Mouse (Mus musculus) lung, postnatal 36 days (tissue): Measurements from ENCODE around the gene Dhrs3.
A peak's percentile ranks its signal among the peaks of the same experiment; 100 is the strongest.

ENCODE experiments used
- DNase-seq: peaks from one replicate; pipeline ENCODE4 v3.0.0; 2022; ENCODE audit warnings: mixed read lengths

Gene Dhrs3

DNA sequence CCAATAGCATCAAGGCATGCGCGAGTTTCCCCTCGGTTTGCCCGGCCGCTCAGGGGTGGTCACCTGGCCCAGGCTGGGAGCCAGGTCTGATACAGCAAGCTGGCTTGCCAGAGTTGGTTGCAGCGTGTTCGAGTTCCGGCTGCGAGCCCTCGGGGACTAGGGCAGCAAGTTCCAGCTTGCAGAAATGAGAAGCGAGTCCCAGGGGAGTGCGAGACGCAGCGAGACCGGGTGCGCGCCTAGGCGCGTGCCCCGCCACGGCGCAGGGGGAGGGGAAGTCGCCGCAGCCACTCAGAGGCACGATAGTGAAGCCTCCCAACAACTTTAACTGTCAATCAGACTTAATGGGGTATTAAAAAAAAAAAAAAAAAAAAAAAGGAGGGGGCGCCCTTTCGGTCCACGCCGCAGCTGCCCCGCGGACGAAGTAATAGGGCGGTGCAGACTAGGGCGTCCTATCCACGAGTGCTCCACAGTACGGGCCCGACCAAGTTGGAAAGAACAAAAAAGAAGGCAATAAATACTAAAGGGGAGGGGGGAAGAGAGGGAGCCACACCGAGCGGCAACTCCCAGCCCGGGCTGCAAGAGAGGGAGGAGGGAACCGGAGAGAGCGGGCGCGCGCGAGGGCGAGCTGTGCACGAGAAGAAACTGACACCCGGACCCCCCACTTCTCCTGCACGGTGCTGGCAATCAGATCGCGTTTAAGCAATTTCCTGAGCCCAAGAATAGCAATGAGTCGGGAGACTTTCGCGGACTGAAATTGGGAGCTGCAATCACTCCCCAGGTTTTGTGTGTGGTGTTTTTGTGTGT, at the start of gene Dhrs3:
TSS of gene Dhrs3 (plus strand) at position 695 of the 804 bp plus-strand sequence.
- peak; percentile 94 for DNase-seq

DNA sequence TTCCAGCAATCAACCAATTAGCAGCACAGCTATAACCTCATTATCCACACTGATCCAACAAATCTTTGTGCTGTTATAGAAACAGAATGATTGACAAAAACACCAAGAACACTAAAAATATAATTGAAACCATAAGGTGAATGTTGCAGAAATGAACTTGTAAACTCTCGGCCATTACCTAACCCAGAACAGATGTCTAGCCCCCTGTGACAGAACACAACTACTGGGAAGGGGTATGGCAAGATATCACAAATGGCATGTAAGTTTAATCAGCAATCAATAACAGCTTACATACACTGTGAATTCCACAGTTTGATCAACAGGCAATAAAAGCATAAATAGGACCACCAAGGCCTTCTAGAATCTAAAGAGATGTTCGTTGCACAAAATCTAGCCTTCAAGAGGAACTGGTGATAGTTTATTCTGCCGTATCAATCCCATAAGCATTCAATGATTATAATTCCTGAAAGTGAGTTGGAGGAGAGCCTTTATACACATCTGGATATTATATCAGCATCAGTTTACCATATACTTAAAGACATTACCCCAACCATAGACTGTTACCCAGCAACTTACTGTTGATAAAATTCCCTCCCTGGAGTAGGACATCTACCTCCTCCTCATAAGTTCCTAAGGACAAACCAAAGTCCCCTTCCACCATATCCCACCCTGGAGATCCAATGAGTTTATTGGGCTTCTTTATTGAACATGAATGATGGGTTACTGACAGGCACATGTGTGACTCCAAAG, 30.7 kb upstream of the Dhrs3 start:
- DNase-seq = no peak

DNA sequence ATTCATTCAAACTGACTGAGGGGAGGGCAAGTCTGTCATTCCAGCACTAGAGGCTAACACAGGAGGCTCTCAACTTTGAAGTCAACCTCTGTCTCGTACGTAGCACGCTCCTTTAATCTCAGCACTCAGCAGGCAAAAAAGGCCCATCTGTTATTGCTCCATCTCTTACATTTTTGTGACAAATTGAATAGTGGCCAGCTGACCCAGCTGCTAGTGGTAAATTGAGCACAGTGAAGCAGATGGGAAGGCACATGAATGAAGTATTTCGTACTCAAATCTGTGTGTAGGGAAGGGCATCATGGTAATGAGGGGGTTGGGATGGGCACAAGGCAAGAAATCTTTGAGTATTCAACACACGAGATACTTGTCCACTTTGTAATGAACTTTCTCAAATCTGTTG, 24.7 kb upstream of the Dhrs3 start:
- DNase-seq = no peak

- DNase-seq = no peak
Observed at GRCm38 (mm10) chr4:144868584-144868983, 24.0 kb upstream of the Dhrs3 start.

GRCm38 (mm10) chr4:144872905-144873304, 19.7 kb upstream of the Dhrs3 start:
- DNase-seq = no peak

- DNase-seq = no peak
Observed at GRCm38 (mm10) chr4:144875576-144876093, 17.0 kb upstream of the Dhrs3 start.

DNA sequence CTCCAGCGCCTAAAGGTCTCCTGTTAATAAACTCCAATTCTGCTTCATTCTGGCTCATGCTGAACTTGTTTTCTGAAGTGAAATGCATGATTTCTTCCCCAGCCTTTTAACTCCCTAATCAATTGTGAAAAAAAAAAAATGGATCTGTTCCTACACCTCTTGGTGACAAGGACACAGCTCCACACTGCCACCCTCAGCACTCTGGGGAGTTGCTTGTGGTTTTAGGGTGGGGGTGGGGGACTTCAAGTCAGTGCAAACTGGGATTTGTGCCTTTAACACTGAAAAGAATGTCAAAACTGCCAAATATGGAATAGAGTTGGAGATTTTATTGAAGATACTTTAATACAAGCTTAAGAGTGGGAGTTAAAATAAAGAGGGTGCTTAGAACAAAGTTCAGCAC, 13.1 kb upstream of the Dhrs3 start:
- no peak for DNase-seq

DNA sequence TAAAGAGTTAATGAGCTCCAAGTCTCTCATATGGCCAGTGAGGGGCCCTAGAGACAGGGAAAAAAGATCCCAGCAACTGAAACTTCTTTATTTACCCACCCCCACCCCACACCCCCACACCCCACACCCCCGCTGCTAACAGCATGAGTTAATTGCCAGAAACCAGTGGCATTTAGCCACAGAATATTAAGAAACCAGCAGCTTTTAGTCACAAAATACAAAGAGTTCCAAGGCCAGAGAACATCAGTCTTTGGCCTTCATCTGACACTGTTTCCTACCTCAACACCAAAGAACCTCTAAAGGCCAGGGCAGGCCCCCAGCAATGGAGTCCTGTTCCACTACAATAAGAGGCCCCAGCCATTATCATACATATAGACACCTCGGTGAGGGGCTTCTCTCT, 11.3 kb upstream of the Dhrs3 start:
- no peak for DNase-seq

GRCm38 (mm10) chr4:144882881-144883331, 9.7 kb upstream of the Dhrs3 start:
- DNase-seq = no peak

- DNase-seq = no peak
Observed at GRCm38 (mm10) chr4:144886460-144886859, 6.2 kb upstream of the Dhrs3 start.

GRCm38 (mm10) chr4:144888750-144889149, 3.9 kb upstream of the Dhrs3 start:
- no peak for DNase-seq

GRCm38 (mm10) chr4:144889505-144890301, 2.9 kb upstream of the Dhrs3 start:
- DNase-seq = no peak

GRCm38 (mm10) chr4:144890690-144891120, 1.9 kb upstream of the Dhrs3 start:
- DNase-seq = peak; percentile 75

DNA sequence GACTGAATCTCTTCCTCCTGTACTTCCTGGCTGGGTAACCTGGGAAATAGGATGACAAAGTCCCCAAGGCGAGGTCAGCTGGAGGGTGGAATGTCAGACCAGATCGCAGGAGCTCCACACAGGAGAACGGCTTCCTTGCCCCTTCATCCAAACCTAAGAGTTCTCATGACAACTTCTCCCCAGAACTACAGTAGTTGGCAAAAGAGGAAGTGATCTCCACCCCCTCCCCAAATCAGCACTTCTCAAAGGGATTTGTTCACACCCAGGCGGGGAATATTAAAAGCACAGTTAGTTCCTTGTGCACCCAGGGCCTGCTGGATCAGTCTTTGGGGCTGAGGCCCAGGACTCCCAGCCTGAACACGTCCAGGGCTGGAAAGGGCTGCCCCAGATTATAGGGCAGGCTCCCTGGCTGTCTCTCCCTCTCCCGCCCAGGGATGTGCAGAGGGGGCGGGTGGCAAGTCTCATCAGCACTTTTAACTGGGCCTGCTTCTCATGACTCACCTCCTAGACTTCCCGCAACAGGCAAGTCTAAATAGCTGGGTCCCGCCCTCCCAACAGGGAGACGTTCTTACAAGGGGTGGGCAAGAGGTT, 1.4 kb upstream of the Dhrs3 start:
- DNase-seq = peak; percentile 60

DNA sequence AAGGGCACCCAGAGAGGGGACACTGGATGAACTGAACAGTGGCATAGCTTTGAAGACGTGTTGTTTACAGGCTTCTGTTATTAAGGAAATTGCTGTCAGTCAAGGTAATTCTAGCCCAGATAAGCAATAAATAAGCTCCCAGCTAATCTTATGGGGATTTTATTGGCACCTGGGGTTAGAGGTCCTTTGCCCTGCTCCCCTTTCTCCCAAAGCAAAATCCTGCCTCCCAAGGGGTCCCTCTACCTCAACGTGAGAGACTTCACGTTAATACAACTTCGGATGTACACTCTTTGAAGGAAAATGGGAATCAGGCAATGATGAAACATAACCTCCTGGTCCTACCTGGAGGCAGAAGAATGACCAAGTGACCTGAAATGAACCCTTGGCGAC, 889 bp upstream of the Dhrs3 start:
- DNase-seq = no peak

GRCm38 (mm10) chr4:144892937-144893272, 278 bp downstream of the Dhrs3 start:
- DNase-seq = no peak

- peak; percentile 77 for DNase-seq
Observed at GRCm38 (mm10) chr4:144893561-144894486, 1.2 kb downstream of the Dhrs3 start.

DNA sequence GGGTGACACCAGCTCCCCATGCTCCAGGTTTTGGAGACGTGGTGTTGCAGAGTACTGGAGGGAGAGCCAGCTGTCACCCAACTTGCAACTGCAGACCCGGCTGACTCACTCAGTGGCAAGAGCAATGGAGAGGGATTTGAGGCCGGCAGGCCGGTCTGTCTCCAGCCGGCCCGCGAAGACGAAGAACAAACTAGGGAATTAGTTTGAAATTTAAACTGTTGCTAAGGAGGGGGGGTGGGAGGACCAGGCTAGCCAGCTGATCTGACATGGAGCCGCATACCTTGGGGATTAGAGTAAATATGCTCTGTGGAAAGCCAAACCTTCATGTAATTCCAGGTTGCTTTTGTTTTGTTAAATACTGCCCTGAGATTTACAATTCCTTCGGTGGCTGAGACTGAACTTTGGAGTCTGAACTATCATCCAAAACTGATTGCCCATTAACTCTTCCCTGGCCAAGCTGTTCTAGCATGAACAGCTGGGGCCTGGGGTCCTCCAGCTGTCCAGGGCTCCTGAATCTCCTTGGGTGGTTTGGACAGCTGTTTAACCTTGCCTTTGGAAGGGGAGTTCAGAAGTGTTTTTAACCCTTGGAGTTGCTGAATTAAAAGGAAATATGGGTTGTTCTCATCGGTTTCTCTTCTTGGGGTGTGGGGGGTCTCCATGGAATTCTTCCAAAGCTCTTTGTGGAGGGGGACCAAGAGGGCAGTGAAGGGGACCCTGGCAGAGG, 2.0 kb downstream of the Dhrs3 start:
- DNase-seq = peak; percentile 54

DNA sequence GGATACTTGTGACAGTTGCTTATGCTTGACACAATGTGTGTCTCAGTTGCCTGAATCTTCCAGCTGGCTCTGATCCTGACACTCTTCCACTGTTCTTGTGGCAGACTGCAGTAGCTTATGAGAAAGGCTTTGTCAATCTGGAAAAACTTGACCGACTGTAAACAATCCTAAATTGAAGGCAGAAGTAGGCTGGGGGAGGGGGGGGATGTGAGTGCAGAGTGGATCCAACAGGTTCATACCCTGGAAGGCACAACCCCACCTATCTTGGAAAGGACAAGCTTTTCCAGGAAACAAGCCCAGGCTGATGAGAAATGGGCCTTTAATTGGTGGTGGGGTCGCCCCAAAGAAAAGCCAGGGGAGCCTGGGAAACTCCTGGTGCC, 2.6 kb downstream of the Dhrs3 start:
- peak; percentile 79 for DNase-seq

- peak; percentile 90 for DNase-seq
Observed at GRCm38 (mm10) chr4:144896321-144896720, 3.7 kb downstream of the Dhrs3 start.
